Mouse (Mus musculus) 3T3-L1 (cell line): ENCODE data around the gene Tomm34.
A peak's percentile ranks its signal among the peaks of the same experiment; 100 is the strongest.
"Not testable (repeated sequence)": the region's sequence is repeated elsewhere in the genome, so short reads cannot be mapped to it uniquely, and the experiment has no call there.

Experiments used
- DNase-seq: peaks from one replicate; pipeline ENCODE4 v3.0.0-alpha.2; 2015; ENCODE audit warnings: low read depth, low spot score

Gene Tomm34

DNA sequence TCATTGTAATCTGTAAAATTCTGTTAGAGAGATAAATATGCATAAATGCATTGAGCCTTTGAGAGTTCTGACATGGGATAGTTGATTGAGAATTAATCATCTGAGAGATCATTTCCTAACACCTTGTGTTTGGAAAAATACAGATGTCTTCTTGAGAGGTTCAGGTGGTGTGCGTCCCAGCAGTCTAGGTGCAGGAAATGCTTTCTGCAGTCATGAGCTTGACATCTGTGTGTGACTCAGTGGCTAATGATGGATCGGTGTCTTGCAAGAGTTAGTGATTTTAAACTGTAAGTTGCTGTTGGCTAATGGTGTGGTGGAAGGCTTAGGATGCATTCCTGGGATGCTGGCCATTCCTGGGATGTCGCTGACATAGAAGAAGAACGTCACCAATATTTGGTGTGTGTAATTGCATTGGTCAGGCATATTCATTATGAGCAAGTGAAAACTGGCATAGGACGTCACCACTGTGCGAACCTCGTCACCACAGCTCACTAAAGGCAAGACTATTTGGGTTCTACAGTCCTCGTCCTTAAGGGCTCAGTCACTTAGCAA is 6.0 kb upstream of the Tomm34 start:
- peak; percentile 21 for DNase-seq

DNA sequence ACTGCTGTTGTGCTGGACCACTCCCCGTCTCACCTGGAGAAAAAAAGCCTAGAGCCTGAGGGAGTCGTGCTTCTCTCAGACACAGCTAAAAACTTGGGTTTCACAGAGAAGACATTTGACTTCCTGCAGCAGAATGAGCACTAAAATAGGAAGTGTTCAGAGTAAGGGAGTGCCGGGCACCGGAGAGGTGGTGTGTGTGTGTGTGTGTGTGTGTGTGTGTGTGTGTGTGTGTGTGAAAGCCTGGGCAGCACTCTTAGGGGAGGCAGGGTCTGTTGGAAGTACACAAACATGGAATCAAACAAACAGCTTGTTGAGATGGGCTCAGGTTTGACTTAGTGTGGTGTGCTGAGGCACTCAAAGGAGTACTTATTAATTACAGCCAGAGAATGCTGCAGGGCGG is 4.1 kb upstream of the Tomm34 start:
- no peak for DNase-seq

DNA sequence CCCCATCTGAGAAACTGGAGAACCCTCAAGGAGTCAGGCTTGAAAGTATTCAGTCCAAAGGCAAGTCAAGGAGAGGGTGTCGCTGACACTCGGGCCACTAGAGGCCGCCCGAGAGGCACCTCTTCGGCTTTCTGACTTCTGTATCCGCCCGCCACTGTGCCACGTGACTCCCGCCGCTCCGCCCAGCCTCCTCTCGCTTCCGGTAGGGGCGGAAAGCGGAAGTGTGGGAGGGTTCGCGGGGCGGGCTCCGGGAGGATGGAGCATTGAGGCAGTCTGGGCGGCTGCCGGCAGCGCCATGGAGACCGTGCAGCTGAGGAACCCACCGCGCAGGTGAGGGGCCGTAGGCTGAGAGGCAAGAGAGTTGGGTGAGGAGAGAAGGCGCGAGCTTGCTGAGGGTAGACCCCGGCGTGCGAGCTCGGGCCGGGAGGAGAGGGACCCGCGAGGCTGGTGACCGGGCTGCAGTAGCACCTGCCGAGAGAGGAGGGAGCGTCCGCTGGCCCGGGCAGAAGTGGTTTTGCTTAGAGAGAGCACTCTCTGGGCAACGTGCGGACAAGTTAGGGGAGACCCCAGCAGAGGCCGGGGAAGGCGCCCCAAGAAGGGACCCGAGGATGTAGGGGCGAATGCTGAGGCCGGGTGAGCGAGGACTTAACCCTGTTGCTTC is 3.1 kb upstream of the Tomm34 start:
- peak; percentile 99 for DNase-seq

DNA sequence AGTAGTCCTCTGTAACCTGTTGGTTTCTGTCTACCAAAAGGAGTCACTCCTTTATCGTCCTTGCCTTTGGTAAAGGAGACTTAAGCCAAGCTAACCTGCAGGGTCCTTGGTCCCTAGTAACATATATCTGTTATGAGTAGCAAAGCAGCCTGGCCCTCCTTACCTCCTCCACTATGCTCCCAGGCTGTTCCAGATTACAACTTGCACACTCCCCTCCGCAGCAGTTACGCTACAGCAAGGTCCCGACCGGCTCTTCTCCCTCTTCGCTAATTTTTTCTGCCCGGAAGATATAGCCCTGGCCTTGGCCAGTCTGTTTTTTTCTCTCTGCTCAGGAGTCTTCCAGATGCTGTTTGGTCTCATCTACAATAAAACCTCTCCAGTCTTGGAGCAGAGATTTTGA is 2.2 kb upstream of the Tomm34 start:
- no peak for DNase-seq

DNA sequence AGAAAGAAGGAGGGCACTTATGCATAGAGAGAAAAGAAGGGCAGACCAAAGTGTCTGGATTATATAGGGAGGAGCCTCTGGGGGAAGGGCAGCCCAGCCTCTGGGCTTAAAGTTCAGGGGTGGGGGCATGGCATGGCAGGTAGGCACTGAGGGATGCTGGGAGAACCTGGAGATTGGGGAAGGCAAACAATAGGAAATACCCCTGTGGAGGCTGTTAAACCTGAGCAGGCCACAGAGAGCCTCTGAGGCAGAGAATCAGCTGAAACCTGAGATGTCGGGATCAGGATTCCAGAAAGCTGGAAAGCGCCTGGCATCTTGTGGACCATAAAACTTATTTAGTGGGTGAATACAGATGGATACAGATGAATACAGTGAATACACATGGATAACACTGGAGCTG is 1.1 kb upstream of the Tomm34 start:
- no peak for DNase-seq

DNA sequence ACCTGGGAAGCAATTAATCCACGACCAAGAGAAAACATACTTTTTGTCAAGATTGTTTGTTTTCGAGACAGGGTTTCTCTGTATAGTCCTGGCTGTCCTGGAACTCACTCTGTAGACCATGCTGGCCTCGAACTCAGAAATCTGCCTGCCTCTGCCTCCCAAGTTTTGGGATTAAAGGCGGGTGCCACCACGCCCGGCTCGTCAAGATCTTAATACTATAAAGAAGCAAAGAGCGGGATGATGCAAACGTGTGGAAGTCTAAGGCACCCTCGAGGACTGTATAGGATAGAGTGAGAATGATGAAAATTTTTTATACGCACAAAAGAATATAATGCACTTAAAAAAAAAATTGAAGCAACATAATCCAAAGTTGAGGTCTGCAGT is 460 bp upstream of the Tomm34 start:
- DNase-seq, result not testable (repeated sequence)

DNA sequence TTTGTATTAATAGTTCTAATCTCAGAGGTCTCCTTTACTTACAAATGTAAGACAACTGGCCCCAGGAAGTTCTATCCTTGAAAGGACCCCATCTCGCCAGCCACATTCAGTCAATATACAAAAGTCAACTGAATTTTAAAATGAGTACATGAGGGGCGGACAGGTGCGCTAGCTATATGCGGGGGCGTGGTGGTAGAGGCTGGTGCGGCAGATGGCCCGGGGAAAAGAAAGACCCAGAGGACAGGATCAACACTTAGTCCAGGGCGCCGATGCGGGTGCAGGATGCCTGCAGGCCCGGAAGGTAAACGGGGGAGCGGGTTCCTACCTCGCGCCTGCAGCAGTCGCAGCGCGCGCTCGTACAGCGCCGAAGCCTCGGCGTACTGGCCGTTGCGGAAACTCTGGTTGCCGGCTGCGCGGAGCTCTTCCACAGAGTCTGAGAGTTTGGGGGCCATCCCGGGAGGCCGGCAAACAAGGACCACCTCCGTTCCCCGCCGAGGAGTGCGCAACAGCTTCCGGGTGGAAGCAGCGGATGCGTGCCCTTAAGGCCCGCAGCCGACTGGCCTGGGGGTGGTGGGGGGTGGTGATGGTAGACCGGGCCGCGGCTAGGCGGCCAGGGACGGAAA is 716 bp downstream of the Tomm34 start, which contains the start of gene Stk4:
Gene Stk4, plus strand, starts transcription at position 181 of the 623 bp plus-strand sequence.
- DNase-seq, result peak; percentile 43

DNA sequence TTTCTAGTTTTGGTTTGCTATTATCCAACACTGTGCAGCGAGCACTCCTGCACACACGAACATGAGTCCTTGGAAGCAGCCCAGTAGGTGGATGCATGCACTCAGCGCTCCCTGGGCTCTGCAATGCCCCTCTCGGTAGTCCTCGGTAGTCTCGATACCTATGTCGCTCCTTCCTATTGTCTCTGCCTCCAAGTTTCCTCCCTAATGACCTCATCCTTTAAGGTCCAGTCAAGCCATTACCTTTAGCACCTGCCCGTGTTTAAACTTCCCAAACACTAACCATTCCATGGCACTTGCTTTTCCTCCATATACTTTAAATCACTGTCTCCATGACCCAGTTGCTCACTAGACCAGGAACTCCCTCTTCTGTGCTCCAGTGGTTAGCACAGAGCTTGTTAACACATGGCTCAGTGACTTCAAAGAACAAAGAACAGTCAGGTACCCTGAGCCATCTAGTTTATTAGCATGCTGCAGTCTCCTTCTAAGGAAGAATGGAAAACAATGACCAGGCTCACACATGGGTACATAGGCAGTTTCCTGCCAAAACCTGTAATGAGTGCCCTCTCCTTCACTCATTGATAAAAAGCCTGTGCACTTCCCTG is 11.2 kb downstream of the Tomm34 start:
- no peak for DNase-seq

DNA sequence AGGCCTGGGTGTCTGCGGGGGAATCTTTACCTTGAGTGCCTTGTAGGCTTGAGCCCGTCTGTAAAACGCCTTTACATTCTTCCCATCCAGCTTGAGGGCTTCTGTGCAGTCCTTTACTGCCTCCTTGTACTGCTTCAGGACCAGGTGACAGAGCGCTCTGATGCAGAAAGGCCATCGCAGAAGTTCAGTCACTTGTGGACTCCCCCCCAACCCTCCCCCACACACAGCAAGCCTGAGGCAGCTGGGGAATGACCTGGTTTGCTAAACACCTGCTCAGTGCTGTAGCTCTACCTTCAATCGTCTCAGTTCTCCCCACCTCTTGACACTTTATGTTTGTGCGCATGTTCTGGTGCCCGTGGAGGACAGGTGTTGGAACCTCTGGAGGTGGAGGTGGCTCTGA is 16.3 kb downstream of the Tomm34 start:
- no peak for DNase-seq

DNA sequence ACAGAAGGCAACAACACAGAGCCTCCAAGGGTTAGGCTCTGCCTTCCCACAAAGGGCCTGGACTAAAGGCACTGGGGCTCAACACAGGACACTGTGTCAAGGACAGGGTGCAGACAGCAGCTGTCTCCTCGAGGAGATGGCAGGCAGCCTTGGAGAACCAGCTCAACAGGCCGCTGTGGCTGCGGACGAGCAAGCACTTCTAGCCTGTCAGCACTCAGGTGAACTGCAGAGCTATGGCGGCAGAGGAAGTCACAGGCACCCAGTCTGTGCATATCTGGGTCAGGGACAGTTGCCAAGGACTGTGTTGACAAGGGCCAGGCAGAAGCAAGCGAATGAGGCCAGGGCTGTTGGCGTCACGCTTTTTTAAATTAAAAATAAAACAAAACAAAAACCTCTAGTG is 17.2 kb downstream of the Tomm34 start:
- DNase-seq, result no peak

DNA sequence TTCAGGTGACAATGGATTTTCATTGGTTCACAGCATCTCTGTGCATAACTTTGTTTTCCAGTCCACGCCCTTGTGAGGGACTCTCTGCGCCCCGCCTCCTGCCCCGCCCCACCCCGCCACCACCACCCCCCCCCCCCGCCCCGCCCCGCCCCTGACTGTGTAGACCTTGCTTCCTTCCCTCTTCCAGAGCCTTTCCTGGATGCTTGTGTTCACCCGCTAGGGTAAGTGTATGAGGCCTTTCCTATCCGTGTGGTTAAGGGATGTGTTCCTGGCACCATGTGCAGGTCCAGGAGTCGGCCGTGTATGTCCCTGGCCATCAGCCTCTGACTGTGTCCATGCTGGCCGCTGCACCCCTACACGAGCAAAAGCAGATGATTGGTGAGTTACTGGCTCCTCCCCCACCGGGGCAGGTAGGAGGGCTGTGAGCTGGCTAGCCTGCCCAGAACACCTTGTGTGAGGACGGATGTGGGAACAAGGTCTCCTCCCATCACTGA is 23.7 kb downstream of the Tomm34 start:
- DNase-seq, result no peak

DNA sequence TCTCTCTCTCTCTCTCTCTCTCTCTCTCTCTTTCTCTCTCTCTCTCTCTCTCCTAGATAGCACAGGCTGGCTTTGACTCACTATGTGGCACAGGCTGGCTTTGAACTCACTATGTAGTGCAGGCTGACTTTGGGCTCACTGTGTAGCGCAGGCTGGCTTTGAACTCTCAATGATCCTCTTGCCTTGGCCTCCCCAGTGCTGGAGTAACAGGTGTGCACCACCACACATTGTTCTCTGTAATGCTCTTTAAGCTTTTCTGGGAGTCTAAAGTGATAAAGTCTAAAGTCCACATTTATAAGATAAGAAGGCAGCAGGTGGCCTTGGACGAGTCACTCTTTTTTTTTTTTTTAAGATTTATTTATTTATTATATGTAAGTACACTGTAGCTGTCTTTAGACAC is 29.4 kb downstream of the Tomm34 start:
- no peak for DNase-seq

DNA sequence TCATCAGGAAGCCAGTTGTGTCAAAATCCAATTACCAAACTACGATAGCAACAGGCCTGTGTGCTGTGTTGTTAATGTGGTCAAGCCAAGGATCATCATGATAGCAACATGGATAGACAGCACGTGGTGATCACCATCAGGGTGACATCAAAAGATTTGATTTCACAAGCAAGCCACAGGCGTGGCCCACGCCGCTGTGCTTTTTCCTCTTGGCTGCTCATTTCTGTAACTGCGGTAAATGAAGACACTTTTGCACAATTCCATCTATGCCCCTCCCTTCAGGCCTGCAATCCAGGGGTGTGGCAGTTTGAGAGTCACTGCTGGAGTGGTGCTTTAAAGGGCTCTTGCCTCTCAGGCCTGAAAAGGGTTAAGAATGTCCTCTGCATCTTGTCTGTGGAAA is 30.0 kb downstream of the Tomm34 start:
- DNase-seq, result no peak

DNA sequence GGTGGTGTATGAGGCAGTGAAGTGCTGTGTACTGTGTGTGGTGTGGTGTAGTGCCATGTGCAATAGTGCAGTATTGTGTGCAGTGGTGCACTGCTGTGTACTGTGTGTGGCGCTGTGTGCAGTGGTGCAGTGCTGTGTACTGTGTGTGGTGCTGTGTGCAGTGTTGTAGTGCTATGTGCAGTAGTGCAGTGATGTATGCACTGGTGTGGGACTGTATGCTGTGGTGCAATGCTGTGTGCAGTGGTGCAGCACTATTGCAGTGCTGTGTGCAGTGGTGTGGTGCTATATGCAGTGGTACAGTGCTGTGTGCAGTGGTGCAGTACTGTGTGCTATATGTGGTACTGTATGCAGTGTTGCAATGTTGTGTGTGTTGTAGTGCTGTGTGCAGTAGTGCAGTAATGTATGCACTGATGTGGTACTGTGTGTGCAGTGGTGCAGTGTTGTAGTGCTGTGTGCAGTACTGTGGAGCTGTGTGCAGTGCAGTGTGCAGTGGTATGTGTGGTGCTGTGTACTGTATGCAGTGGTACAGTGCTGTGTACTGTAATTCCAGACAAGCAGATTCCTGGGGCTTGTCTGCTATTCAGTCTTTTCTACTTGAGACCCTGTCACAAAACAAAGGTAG is 32.5 kb downstream of the Tomm34 start:
- no peak for DNase-seq

DNA sequence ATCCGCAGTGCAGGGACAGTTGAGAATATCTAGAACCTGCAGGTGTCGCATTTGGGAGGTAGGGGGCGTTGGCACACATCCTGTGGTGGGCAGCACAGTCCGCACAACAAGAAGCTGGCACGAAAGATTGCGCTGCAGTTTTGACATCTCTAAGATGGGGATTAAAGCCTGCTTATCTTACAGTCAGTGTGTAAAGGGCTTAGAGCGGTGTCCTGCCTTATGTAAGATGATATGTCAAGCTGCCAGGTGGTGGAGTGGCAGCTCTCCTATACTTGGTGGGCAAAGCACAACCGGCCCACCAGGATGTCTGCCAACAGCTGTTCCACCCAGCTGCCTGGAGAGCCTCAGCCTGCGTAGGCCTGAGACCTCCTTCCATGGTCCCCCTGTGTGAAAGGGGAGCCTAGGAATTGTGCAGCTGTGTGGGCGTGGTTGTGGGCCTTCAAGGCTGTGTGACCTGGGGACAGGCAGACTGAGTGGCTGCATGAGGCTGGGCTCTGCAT is 34.4 kb downstream of the Tomm34 start:
- no peak for DNase-seq

DNA sequence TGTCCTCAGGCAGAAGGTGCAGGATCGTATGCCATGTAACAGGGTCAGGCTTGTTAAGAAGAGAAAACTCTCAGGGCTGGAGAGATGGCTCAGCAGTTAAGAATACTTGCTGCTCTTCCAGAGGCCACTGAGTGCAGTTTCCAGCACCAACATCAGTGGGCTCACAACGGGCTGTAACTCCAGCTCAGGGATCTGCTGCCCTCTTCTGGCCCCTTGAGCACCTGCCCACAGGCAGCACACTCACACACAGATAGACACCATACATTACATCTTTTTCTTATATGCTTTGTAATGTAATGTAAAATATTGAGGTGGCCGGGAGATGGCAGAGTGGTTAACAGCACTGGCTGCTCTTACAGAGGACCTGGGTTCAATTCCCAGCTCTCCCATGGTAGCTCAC is 38.0 kb downstream of the Tomm34 start:
- DNase-seq, result no peak

DNA sequence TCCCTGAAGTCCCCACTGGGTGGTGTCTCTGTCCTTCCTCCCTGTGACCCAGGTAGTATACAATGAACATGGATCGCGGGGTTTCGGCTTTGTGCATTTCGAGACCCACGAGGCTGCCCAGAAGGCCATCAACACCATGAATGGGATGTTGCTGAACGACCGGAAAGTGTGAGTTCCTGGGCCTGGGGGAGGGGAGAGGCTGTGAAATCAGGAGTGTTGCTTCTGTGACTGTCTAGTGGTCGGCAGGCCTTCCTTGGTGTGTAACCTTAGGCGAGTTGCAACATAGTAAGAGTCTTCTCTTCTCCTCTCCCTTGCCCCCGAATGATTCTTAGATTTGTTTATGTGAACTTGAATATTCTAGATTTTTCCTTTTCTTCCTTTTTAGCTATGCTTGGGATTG is 39.8 kb downstream of the Tomm34 start:
- DNase-seq, result no peak

DNA sequence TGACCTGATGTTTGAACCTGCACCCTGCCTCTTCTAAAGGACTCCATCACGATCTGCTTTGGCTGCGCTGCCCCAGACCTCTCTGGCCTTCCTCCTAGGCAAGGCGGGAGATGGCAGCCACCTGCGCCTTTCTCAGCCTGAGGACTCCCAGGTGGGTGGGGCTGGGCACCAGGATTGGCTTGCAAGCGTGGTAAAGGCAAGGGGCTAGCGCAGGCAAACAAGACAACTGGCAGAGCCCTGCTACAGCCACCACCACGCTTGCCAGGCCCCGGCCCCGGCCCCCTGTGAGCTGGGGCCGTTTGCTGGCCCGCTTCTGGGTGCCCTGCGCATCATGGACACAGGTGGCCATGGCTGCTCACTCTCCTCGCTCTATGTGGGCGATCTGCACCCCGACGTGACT is 45.8 kb downstream of the Tomm34 start, which contains the start of gene Pabpc1l:
Gene Pabpc1l, plus strand, starts transcription at position 301 of the 400 bp plus-strand sequence.
- DNase-seq, result no peak

DNA sequence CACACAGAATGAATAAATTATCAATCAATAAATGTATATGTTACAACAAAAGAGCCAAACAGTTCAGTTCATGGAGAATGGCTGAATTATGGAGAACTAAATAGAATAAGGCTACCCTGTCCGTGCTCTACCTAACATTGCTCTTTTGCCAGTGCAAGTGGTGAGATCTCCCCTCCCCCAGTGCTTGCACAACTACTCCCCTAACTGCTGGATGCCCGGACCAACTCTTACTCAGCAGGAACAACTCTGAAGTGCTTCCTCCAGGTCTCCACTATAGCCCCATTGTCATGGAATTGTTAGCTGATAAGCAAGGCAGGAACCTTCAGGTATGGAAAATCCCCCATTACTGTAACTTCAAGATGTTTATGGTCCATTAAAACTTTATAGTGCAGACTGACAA is 48.9 kb downstream of the Tomm34 start:
- DNase-seq, result no peak

DNA sequence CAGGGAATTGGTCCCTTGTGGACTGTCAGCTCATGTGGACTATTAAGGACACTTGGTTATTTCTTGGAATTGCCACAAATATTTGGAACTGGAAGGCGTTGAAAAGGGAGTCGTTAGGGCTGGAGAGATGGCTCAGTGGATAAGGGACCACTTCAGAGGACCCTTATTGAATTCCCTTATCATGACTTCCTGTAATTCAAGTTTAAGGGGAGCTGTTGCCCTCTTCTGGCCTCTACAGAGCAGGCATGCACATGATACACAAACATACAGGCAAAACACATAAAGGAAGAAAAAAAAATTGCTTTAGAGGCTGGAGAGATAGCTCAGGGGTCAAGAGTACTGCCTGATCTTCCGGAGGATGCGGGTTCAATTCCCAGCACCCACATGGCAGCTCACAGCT is 51.0 kb downstream of the Tomm34 start:
- no peak for DNase-seq

DNA sequence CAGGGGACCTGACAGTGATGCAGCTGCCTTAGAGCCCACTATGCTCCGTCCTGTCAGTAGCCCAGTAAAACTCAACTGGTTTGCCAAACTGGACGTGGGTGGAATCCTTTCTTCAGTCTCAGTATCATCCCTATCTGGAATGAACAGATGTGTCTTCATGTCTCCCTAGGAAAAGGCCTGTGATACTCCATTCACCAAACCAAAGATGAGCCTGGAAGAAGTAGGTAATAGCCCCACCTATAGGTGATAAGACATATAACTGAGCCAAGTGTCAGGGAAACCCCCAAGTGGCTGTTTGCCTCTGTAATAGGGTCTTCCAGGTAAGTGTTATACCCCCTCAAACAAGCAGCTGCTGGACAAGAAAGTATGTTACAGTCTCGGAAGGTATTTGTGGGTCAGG is 52.1 kb downstream of the Tomm34 start:
- peak; percentile 31 for DNase-seq

DNA sequence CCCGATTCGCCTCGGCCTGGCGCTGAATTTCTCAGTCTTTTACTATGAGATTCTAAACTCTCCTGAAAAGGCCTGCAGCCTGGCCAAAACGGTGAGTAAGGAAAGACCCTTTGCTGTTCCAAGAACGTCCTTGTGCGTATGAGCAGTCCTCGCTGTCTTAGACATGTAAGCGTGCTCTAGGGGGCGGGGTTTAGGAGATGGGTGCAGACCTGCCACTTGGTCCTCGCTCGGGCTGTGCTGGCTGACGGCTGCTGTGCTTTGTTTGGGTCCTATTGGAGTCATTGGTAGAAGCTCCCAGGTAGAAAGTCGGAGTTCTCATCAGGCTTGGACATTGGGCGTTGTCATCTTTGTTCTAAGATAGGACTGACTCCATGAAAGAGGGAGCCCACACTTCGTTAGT is 55.7 kb downstream of the Tomm34 start:
- no peak for DNase-seq
